Mouse (Mus musculus): ENCODE measurements around the gene Card10. TPM values are rescaled to one million over a fixed set of nuclear protein-coding genes. Genes with fewer than 3 reads are reported as not detected.

Gene Card10
- polyA plus RNA-seq, 1 experiment: 0.73 TPM

GRCm38 (mm10) chr15:78801971-78802741, 686 bp downstream of the Card10 start:
- Histone ChIP-seq H3K27me3 (ENCODE audit: control insufficient read depth, insufficient read depth, insufficient read length) (peaks cover 16% of the 10 kb centered on the region), H3K79me3 (ENCODE audit: low read depth) (no peaks in the 10 kb centered on the region), H3K36me3 (ENCODE audit: control insufficient read depth, insufficient read depth) (no peaks in the 10 kb centered on the region), H3K79me2 (ENCODE audit: control insufficient read depth, insufficient read depth) (peaks cover 6% of the 10 kb centered on the region), H3K4me3 (ENCODE audit: insufficient read depth, poor library complexity, severe bottlenecking) (peak overlapping the region; percentile 40), H3ac (ENCODE audit: control insufficient read depth, insufficient read length, low read depth) (peak overlapping the region; percentile 57)
- TF ChIP-seq USF1 (IDR thresholded peaks at IDR 0.05; ENCODE audit: low read depth): no peak
- no peak for TF ChIP-seq MYOG (IDR thresholded peaks at IDR 0.05; ENCODE audit: control insufficient read depth, extremely low read depth, insufficient read length)
- TF ChIP-seq FOSL1 (IDR thresholded peaks at IDR 0.05; ENCODE audit: insufficient read depth, low read length, poor library complexity, severe bottlenecking): no peak
- TF ChIP-seq MYOD1 (IDR thresholded peaks at IDR 0.05; ENCODE audit: control insufficient read depth, insufficient read length, low read depth): no peak
- TF ChIP-seq MAX (IDR thresholded peaks at IDR 0.05): no peak
- no peak for TF ChIP-seq CEBPB (IDR thresholded peaks at IDR 0.05; ENCODE audit: low read depth)
- no peak for TF ChIP-seq CTCF (IDR thresholded peaks at IDR 0.05; ENCODE audit: control insufficient read depth, insufficient read depth, insufficient read length)

- Histone ChIP-seq H3K4me3 (ENCODE audit: insufficient read depth, poor library complexity, severe bottlenecking) (no peak overlapping the region), H3ac (ENCODE audit: control insufficient read depth, insufficient read length, low read depth) (no peak overlapping the region), H3K79me3 (ENCODE audit: low read depth) (no peaks in the 10 kb centered on the region), H3K27me3 (ENCODE audit: control insufficient read depth, insufficient read depth, insufficient read length) (peaks cover 16% of the 10 kb centered on the region), H3K79me2 (ENCODE audit: control insufficient read depth, insufficient read depth) (peaks cover 6% of the 10 kb centered on the region), H3K36me3 (ENCODE audit: control insufficient read depth, insufficient read depth) (no peaks in the 10 kb centered on the region)
- TF ChIP-seq MYOD1 (IDR thresholded peaks at IDR 0.05; ENCODE audit: control insufficient read depth, insufficient read length, low read depth): no peak
- no peak for TF ChIP-seq USF1 (IDR thresholded peaks at IDR 0.05; ENCODE audit: low read depth)
- TF ChIP-seq CEBPB (IDR thresholded peaks at IDR 0.05; ENCODE audit: low read depth): no peak
Observed at GRCm38 (mm10) chr15:78801571-78801970, 1.3 kb downstream of the Card10 start.

- Histone ChIP-seq H3ac (ENCODE audit: control insufficient read depth, insufficient read length, low read depth) (no peak overlapping the region), H3K36me3 (ENCODE audit: control insufficient read depth, insufficient read depth) (no peaks in the 10 kb centered on the region), H3K79me2 (ENCODE audit: control insufficient read depth, insufficient read depth) (peaks cover 11% of the 10 kb centered on the region), H3K27me3 (ENCODE audit: control insufficient read depth, insufficient read depth, insufficient read length) (peaks cover 16% of the 10 kb centered on the region), H3K79me3 (ENCODE audit: low read depth) (no peaks in the 10 kb centered on the region), H3K4me3 (ENCODE audit: insufficient read depth, poor library complexity, severe bottlenecking) (no peak overlapping the region)
- TF ChIP-seq USF1 (IDR thresholded peaks at IDR 0.05; ENCODE audit: low read depth) (no peak), MYOG (IDR thresholded peaks at IDR 0.05; ENCODE audit: control insufficient read depth, extremely low read depth, insufficient read length) (no peak), FOSL1 (IDR thresholded peaks at IDR 0.05; ENCODE audit: insufficient read depth, low read length, poor library complexity, severe bottlenecking) (no peak), MAX (IDR thresholded peaks at IDR 0.05) (no peak), CTCF (IDR thresholded peaks at IDR 0.05; ENCODE audit: control insufficient read depth, insufficient read depth, insufficient read length) (no peak), CEBPB (IDR thresholded peaks at IDR 0.05; ENCODE audit: low read depth) (no peak), MYOD1 (IDR thresholded peaks at IDR 0.05; ENCODE audit: control insufficient read depth, insufficient read length, low read depth) (no peak)
Observed at GRCm38 (mm10) chr15:78799029-78799428, 3.8 kb downstream of the Card10 start.

- Histone ChIP-seq H3K4me3 (ENCODE audit: insufficient read depth, poor library complexity, severe bottlenecking) (no peak overlapping the region), H3K27me3 (ENCODE audit: control insufficient read depth, insufficient read depth, insufficient read length) (peaks cover 5% of the 10 kb centered on the region), H3K79me3 (ENCODE audit: low read depth) (no peaks in the 10 kb centered on the region), H3K79me2 (ENCODE audit: control insufficient read depth, insufficient read depth) (peaks cover 11% of the 10 kb centered on the region), H3K36me3 (ENCODE audit: control insufficient read depth, insufficient read depth) (no peaks in the 10 kb centered on the region), H3ac (ENCODE audit: control insufficient read depth, insufficient read length, low read depth) (no peak overlapping the region)
- no peak for TF ChIP-seq MYOG (IDR thresholded peaks at IDR 0.05; ENCODE audit: control insufficient read depth, extremely low read depth, insufficient read length)
- no peak for TF ChIP-seq CTCF (IDR thresholded peaks at IDR 0.05; ENCODE audit: control insufficient read depth, insufficient read depth, insufficient read length)
- no peak for TF ChIP-seq CEBPB (IDR thresholded peaks at IDR 0.05; ENCODE audit: low read depth)
- no peak for TF ChIP-seq MAX (IDR thresholded peaks at IDR 0.05)
- TF ChIP-seq MYOD1 (IDR thresholded peaks at IDR 0.05; ENCODE audit: control insufficient read depth, insufficient read length, low read depth): no peak
- no peak for TF ChIP-seq USF1 (IDR thresholded peaks at IDR 0.05; ENCODE audit: low read depth)
- no peak for TF ChIP-seq FOSL1 (IDR thresholded peaks at IDR 0.05; ENCODE audit: insufficient read depth, low read length, poor library complexity, severe bottlenecking)
Observed at GRCm38 (mm10) chr15:78797060-78797329, 5.8 kb downstream of the Card10 start.

GRCm38 (mm10) chr15:78796196-78797059, 6.4 kb downstream of the Card10 start:
- TF ChIP-seq CTCF (IDR thresholded peaks at IDR 0.05; ENCODE audit: control insufficient read depth, insufficient read depth, insufficient read length) (no peak), MYOG (IDR thresholded peaks at IDR 0.05; ENCODE audit: control insufficient read depth, extremely low read depth, insufficient read length) (no peak), MYOD1 (IDR thresholded peaks at IDR 0.05; ENCODE audit: control insufficient read depth, insufficient read length, low read depth) (peak; percentile 90), USF1 (IDR thresholded peaks at IDR 0.05; ENCODE audit: low read depth) (no peak), MAX (IDR thresholded peaks at IDR 0.05) (peak; percentile 32)
- peaks cover 5% of the 10 kb centered on the region for H3K79me2 ChIP-seq (ENCODE audit: control insufficient read depth, insufficient read depth)

More at GRCm38 (mm10) chr15:78796196-78797059, 6.4 kb downstream of the Card10 start:
- Histone ChIP-seq H3K27me3 (ENCODE audit: control insufficient read depth, insufficient read depth, insufficient read length) (peaks cover under 1% of the 10 kb centered on the region), H3K36me3 (ENCODE audit: control insufficient read depth, insufficient read depth) (no peaks in the 10 kb centered on the region), H3K79me3 (ENCODE audit: low read depth) (no peaks in the 10 kb centered on the region), H3K4me3 (ENCODE audit: insufficient read depth, poor library complexity, severe bottlenecking) (no peak overlapping the region), H3ac (ENCODE audit: control insufficient read depth, insufficient read length, low read depth) (no peak overlapping the region)

Data from C2C12 (cell line).